Mouse (Mus musculus) intestine, embryonic 16.5 days (tissue): ENCODE measurements at regions not wholly inside any gene's neighbourhood (a gene's known extent, or its start where the extent isn't known, plus 50 kb on each side); places are given as distances from the start of the nearest gene placed in this dataset.

Source experiments
- ATAC-seq: fragments of 200-750 bp; cut with Nextera tagmentation; 2 replicates; pipeline ENCODE4 v1.8.0; 2017; ENCODE audit warnings: moderate TSS enrichment, moderate library complexity
- H3K27ac ChIP-seq: fragments of 300-500 bp; sonication (generic); 2 replicates; pipeline ENCODE4 v1.5.1; 2014; ENCODE audit warnings: mild to moderate bottlenecking, low read length
- H3K27me3 ChIP-seq: fragments of 300-500 bp; sonication (generic); replicated peaks from 2 replicates; pipeline ENCODE4 v1.6.1; 2014; ENCODE audit warnings: low read length, control low read depth, mixed read lengths; ENCODE audit not compliant: control insufficient read depth, insufficient read depth
- H3K36me3 ChIP-seq: fragments of 300-500 bp; sonication (generic); 2 replicates; pipeline ENCODE4 v1.6.1; 2014; ENCODE audit warnings: low read length, control low read depth; ENCODE audit not compliant: control insufficient read depth, insufficient read depth
- H3K4me1 ChIP-seq: fragments of 300-500 bp; sonication (generic); 2 replicates; pipeline ENCODE4 v1.6.1; 2014; ENCODE audit warnings: low read length, control low read depth, mixed read lengths; ENCODE audit not compliant: control insufficient read depth, insufficient read depth
- H3K4me2 ChIP-seq: fragments of 300-500 bp; sonication (generic); 2 replicates; pipeline ENCODE4 v1.6.1; 2014; ENCODE audit warnings: low read depth, low read length, control low read depth
- H3K4me3 ChIP-seq: fragments of 300-500 bp; sonication (generic); 2 replicates; pipeline ENCODE4 v1.5.1; 2014; ENCODE audit warnings: mild to moderate bottlenecking, low read length
- H3K9ac ChIP-seq: fragments of 300-500 bp; sonication (generic); 2 replicates; pipeline ENCODE4 v1.6.1; 2014; ENCODE audit warnings: low read depth, low read length
- H3K9me3 ChIP-seq: fragments of 300-500 bp; sonication (generic); 2 replicates; pipeline ENCODE4 v1.6.1; 2016; ENCODE audit warnings: low read length, control low read depth; ENCODE audit not compliant: control insufficient read depth
- WGBS: fragments of 180-500 bp; shearing (Covaris S2); extraction: QIAGEN DNeasy Blood & Tissue Kit; methylation state at CpG from one replicate; pipeline ENCODE4 v1.1.7; 2014; 5-methylcytosine and 5-hydroxymethylcytosine counted together

DNA sequence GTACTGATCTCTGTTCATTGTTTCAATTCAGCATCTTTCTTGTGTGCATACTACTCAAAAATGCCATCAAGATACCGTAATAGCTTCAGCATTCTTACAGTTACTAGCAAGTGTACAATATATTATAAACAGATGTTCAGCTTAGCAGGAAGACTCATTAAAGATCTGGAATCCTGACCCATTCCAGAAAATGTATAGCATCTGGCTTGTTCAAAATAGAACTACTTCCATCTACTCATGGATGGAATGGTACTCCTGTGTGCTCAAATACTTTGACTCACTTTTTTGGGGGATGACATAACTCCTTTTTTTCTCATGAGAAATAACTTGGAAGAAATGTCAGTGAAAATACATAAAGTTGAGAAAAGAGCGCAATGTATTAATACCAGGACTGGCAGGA lies 291.2 kb upstream of the Manea start:
- ATAC-seq = no peak
- H3K4me3 ChIP-seq = no peak overlapping the region
- 85% methylated on average over 2 of the region's 2 CpGs for WGBS

DNA sequence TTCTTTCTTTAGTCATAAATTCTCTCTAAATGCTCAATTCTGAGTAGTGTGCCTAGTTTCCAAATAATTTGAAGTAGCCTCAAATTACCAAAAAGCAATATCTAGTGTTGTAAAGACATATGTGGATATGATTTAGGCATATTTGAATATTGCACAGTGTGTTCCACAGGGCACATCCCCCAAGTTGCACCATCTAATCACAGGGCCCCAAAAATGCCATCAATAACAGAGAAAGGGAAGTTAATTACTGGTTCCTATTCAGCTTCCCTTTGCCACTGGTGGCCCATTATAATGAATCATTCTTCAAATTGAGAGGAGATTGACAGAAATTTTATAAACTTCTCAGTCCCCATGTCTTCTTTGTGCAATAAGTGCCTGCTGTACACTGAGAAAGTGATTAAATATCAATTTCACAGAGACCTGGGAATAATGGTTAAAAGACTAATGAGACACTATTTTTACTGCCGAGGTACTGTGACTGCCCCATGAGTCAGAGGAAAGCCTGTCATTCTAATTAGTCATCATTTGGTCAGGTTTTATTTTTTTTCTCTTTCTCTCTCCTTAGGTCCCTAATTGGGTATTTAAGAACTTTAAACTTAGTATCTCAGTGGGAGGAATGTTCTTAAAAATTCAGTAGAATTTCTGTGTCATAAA lies 284.0 kb upstream of the Manea start:
- WGBS = 43% methylated on average over 1 of the region's 1 CpGs
- no peak for ATAC-seq
- no peak overlapping the region for H3K4me3 ChIP-seq

More for the DNA sequence above, 291.2 kb upstream of the Manea start:
- no peaks in the 10 kb centered on the region for H3K4me1 ChIP-seq
- no peaks in the 10 kb centered on the region for H3K27me3 ChIP-seq
- no peaks in the 10 kb centered on the region; the same call in 1 of the 2 replicates for H3K9me3 ChIP-seq
- H3K4me2 ChIP-seq = no peak overlapping the region
- no peaks in the 10 kb centered on the region for H3K36me3 ChIP-seq
- no peak overlapping the region for H3K9ac ChIP-seq
- no peak overlapping the region for H3K27ac ChIP-seq

DNA sequence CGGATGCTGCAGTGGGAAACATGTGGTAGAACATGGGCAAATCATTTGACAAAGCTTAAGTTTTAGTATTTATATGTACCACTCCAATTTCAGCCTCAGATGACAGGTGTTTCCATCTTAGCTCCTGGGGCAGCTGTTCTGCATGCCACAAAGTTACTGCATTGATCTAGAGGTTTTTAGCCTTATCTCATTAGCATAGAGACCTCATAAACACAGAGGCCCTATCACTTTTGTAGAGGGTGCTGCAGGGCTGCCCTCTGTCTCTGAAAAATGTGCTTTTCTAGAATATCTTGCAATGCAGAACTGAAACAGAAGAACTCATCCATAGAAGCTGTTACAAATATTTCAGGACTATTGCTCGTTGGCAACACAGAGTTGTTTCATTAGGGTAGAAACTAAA lies 283.0 kb upstream of the Manea start:
- no peaks in the 10 kb centered on the region for H3K4me1 ChIP-seq
- H3K9me3 ChIP-seq = no peaks in the 10 kb centered on the region
- no peaks in the 10 kb centered on the region for H3K27me3 ChIP-seq
- WGBS = 70% methylated on average over 2 of the region's 2 CpGs
- no peak for ATAC-seq
- H3K4me3 ChIP-seq = no peak overlapping the region
- H3K9ac ChIP-seq = no peak overlapping the region
- no peak overlapping the region for H3K27ac ChIP-seq
- H3K36me3 ChIP-seq = no peaks in the 10 kb centered on the region
- H3K4me2 ChIP-seq = no peak overlapping the region

More for the DNA sequence above, 284.0 kb upstream of the Manea start:
- Histone ChIP-seq H3K4me1 (no peaks in the 10 kb centered on the region), H3K4me2 (no peak overlapping the region), H3K27ac (no peak overlapping the region), H3K36me3 (no peaks in the 10 kb centered on the region), H3K9me3 (no peaks in the 10 kb centered on the region), H3K9ac (no peak overlapping the region), H3K27me3 (no peaks in the 10 kb centered on the region)

DNA sequence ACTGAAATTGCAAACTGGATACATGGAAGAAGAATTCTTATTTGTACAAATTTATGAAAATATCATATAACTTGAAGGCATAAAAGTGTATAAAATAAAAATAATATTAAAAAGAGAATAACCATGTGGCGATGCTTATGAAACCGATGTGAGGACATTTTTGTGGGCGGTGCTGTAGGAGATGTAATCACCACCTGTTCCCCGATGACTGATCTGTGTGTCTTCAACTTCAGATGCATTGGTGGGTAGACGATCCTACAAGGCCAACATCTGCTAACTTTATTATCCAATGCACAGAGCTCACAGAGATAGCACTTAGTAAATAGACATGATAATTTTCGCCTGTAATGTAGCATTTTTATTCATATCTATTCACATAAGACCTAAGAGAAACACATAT lies 281.1 kb upstream of the Manea start:
- H3K9me3 ChIP-seq = no peaks in the 10 kb centered on the region
- H3K9ac ChIP-seq = no peak overlapping the region
- no peaks in the 10 kb centered on the region for H3K27me3 ChIP-seq
- ATAC-seq = no peak
- no peak overlapping the region for H3K4me3 ChIP-seq
- 84% methylated on average over 6 of the region's 6 CpGs for WGBS
- H3K27ac ChIP-seq = no peak overlapping the region
- no peaks in the 10 kb centered on the region for H3K36me3 ChIP-seq
- H3K4me1 ChIP-seq = no peaks in the 10 kb centered on the region
- H3K4me2 ChIP-seq = no peak overlapping the region

- Histone ChIP-seq H3K27me3 (no peaks in the 10 kb centered on the region), H3K4me1 (no peaks in the 10 kb centered on the region), H3K36me3 (no peaks in the 10 kb centered on the region), H3K27ac (no peak overlapping the region), H3K9ac (no peak overlapping the region), H3K4me2 (no peak overlapping the region), H3K9me3 (no peaks in the 10 kb centered on the region), H3K4me3 (no peak overlapping the region)
- no peak for ATAC-seq
- WGBS = 81% methylated on average over 3 of the region's 3 CpGs
Observed at GRCm38 (mm10) chr4:26589081-26589869, 242.6 kb upstream of the Manea start.

- ATAC-seq = no peak
- Histone ChIP-seq H3K4me3 (no peak overlapping the region), H3K4me2 (no peak overlapping the region), H3K4me1 (no peaks in the 10 kb centered on the region), H3K9me3 (no peaks in the 10 kb centered on the region), H3K27me3 (no peaks in the 10 kb centered on the region), H3K9ac (no peak overlapping the region), H3K27ac (no peak overlapping the region), H3K36me3 (no peaks in the 10 kb centered on the region)
- WGBS = 89% methylated on average over 3 of the region's 3 CpGs
Observed at GRCm38 (mm10) chr4:26555690-26556089, 209.0 kb upstream of the Manea start.

DNA sequence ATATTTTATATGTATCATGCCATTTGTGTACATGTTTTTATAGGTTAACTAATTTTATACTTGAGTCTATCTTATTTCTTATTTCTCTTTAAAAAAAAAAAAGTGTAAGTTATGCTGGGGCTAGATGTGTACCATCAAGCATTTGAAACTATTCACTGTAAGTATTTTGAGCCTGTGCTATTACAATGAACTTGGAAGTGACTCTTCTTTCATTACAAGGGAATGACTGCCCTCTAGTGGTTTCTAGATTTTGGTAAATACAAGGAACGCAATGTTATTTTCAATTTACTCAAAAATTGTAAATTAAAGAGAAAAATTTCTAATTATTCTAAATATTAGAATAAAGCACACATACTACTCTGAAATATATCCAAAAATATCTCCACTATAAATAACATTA lies 197.1 kb upstream of the Manea start:
- peak; percentile 36; the same call in 1 of the 2 replicates for ATAC-seq
- H3K36me3 ChIP-seq = no peaks in the 10 kb centered on the region
- 40% methylated on average over 1 of the region's 1 CpGs for WGBS
- no peak overlapping the region for H3K9ac ChIP-seq
- no peak overlapping the region for H3K4me2 ChIP-seq
- H3K9me3 ChIP-seq = no peaks in the 10 kb centered on the region
- no peak overlapping the region for H3K27ac ChIP-seq
- H3K27me3 ChIP-seq = no peaks in the 10 kb centered on the region
- no peaks in the 10 kb centered on the region for H3K4me1 ChIP-seq
- no peak overlapping the region for H3K4me3 ChIP-seq

DNA sequence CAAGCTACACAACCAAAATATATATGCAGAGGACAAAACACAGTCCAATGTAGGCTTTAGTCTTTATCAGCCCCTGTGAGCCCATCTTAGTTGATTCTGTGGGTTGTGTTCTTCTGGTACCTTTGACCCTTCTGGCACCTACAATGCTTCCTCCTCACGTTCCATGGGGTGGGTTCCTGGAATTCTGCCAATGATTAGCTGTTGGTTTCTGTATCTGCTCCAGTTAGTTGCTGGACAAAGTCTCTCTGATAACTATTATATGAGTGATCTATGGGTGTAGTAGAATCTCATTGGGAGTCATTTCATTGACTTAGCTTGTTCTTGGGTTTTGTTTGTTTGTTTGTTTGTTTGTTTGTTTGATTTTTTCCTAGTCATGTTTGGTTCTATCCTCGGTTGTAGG lies 195.8 kb upstream of the Manea start:
- Histone ChIP-seq H3K4me1 (no peaks in the 10 kb centered on the region), H3K9ac (no peak overlapping the region), H3K4me2 (no peak overlapping the region), H3K9me3 (no peaks in the 10 kb centered on the region), H3K36me3 (no peaks in the 10 kb centered on the region), H3K27me3 (no peaks in the 10 kb centered on the region), H3K27ac (no peak overlapping the region), H3K4me3 (no peak overlapping the region)
- WGBS = 43% methylated on average over 2 of the region's 2 CpGs
- ATAC-seq = peak; percentile 90

- H3K27me3 ChIP-seq = no peaks in the 10 kb centered on the region
- H3K9me3 ChIP-seq = no peaks in the 10 kb centered on the region
- no peak overlapping the region for H3K4me3 ChIP-seq
- H3K36me3 ChIP-seq = no peaks in the 10 kb centered on the region
- ATAC-seq = no peak
- no peak overlapping the region for H3K9ac ChIP-seq
- WGBS = 83% methylated on average over 5 of the region's 5 CpGs
- H3K4me1 ChIP-seq = no peaks in the 10 kb centered on the region
- H3K27ac ChIP-seq = no peak overlapping the region
- H3K4me2 ChIP-seq = no peak overlapping the region
Observed at GRCm38 (mm10) chr4:26508004-26508403, 161.3 kb upstream of the Manea start.
